Mouse (Mus musculus) hindbrain, postnatal 0 days (tissue): ENCODE data around the gene Mrpl35. TPM values are rescaled to one million over a fixed set of nuclear protein-coding genes. Genes with fewer than 3 reads are reported as not detected.

ENCODE experiments used
- ATAC-seq: fragments of 200-750 bp; cut with Nextera tagmentation; 2 replicates; pipeline ENCODE4 v1.8.0; 2017; ENCODE audit warnings: mild to moderate bottlenecking, moderate TSS enrichment, moderate library complexity
- DNase-seq: peaks from one replicate; pipeline ENCODE4 v3.0.0-alpha.2; 2015; ENCODE audit warnings: low spot score
- H3K27ac ChIP-seq: fragments of 300-500 bp; sonication (generic); 2 replicates; pipeline ENCODE4 v1.5.1; 2014; ENCODE audit warnings: mild to moderate bottlenecking
- H3K27me3 ChIP-seq: fragments of 300-500 bp; sonication (generic); 2 replicates; pipeline ENCODE4 v1.6.1; 2014; ENCODE audit warnings: low read length, mixed read lengths; ENCODE audit not compliant: insufficient read depth
- H3K36me3 ChIP-seq: fragments of 300-500 bp; sonication (generic); 2 replicates; pipeline ENCODE4 v1.6.1; 2014; ENCODE audit warnings: low read length, mixed read lengths; ENCODE audit not compliant: insufficient read depth
- H3K4me1 ChIP-seq: fragments of 300-500 bp; sonication (generic); 2 replicates; pipeline ENCODE4 v1.6.1; 2014; ENCODE audit warnings: antibody characterized with exemption, low read length, mixed read lengths; ENCODE audit not compliant: insufficient read depth
- H3K4me2 ChIP-seq: fragments of 300-500 bp; sonication (generic); 2 replicates; pipeline ENCODE4 v1.6.1; 2014; ENCODE audit warnings: low read depth, mild to moderate bottlenecking, low read length, moderate library complexity, mixed read lengths
- H3K4me3 ChIP-seq: fragments of 300-500 bp; sonication (generic); 2 replicates; pipeline ENCODE4 v1.5.1; 2014; ENCODE audit warnings: low read length
- H3K9ac ChIP-seq: fragments of 300-500 bp; sonication (generic); replicated peaks from 2 replicates; pipeline ENCODE4 v1.6.1; 2014; ENCODE audit warnings: mild to moderate bottlenecking, low read length, moderate library complexity, mixed read lengths
- H3K9me3 ChIP-seq: fragments of 300-500 bp; sonication (generic); 2 replicates; pipeline ENCODE4 v1.6.1; 2016; ENCODE audit warnings: low read length, mixed read lengths
- CTCF ChIP-seq: IDR thresholded peaks from 2 replicates; pipeline ENCODE4 v1.5.1; 2016; ENCODE audit warnings: antibody characterized with exemption, control low read depth, low read depth
- WGBS: fragments of 180-500 bp; shearing (Covaris S2); extraction: QIAGEN DNeasy Blood & Tissue Kit; methylation state at CpG from one replicate; pipeline ENCODE4 v1.1.7; 2014; 5-methylcytosine and 5-hydroxymethylcytosine counted together
- polyA plus RNA-seq: library from polyadenylated mRNA; unstranded; fragments of >200 nt; fragmentation: Nextera tagmentation; extraction: Ambion mirVana; gene quantifications from 2 replicates; pipeline ENCODE4 v1.2.1, GENCODE M21; 2015
- total RNA-seq: library from RNA; depleted of rRNA; stranded (reverse); fragments of >200 nt; gene quantifications from 2 replicates; pipeline ENCODE4 v1.2.3, GENCODE M21; 2014; rRNA removed

Gene Mrpl35
- total and polyA plus RNA-seq, 2 experiments from 2014 or later: 8.3 to 51.8 TPM

- no peaks in the 10 kb centered on the region for H3K9me3 ChIP-seq
- no peaks in the 10 kb centered on the region for H3K27me3 ChIP-seq
- WGBS: 69% methylated on average over 12 of the region's 12 CpGs
- no peak overlapping the region for H3K4me3 ChIP-seq
- DNase-seq (peak; percentile 40), ATAC-seq (peak; percentile 70)
- H3K36me3 ChIP-seq: no peaks in the 10 kb centered on the region; the same call in 1 of the 2 replicates
- no peak overlapping the region for H3K27ac ChIP-seq
- H3K9ac ChIP-seq: no peak overlapping the region
- peak; percentile 57 for TF ChIP-seq CTCF
- no peak overlapping the region for H3K4me2 ChIP-seq
- H3K4me1 ChIP-seq: no peaks in the 10 kb centered on the region
Observed at GRCm38 (mm10) chr6:71769901-71770690, 56.7 kb downstream of the Mrpl35 start.

- H3K4me2 ChIP-seq: no peak overlapping the region
- no peak for TF ChIP-seq CTCF
- 89% methylated on average over 4 of the region's 4 CpGs for WGBS
- no peaks in the 10 kb centered on the region for H3K9me3 ChIP-seq
- H3K27me3 ChIP-seq: no peaks in the 10 kb centered on the region
- no peak overlapping the region for H3K4me3 ChIP-seq
- H3K9ac ChIP-seq: no peak overlapping the region
- H3K27ac ChIP-seq: no peak overlapping the region
- H3K4me1 ChIP-seq: no peaks in the 10 kb centered on the region
- DNase-seq (no peak), ATAC-seq (no peak)
- H3K36me3 ChIP-seq: peaks cover 7% of the 10 kb centered on the region; the same call in 1 of the 2 replicates
Observed at GRCm38 (mm10) chr6:71767761-71768160, 59.0 kb downstream of the Mrpl35 start.

Other genes starting within 250 kb of the Mrpl35 start
- gene Kdm3a, start 194.0 kb downstream of the Mrpl35 start, total RNA-seq: 24.9 and 26.3 TPM in 2 replicates
- gene Kdm3a, start 194.0 kb downstream of the Mrpl35 start, polyA plus RNA-seq: 17.9 and 21.8 TPM in 2 replicates
- 319 and 369 TPM in 2 replicates for gene Reep1, start 119.4 kb downstream of the Mrpl35 start, total RNA-seq
- gene Reep1, start 119.4 kb downstream of the Mrpl35 start, polyA plus RNA-seq: 188 and 213 TPM in 2 replicates
- 112 and 125 TPM in 2 replicates for gene Immt, start 4.4 kb upstream of the Mrpl35 start, total RNA-seq
- 164 and 165 TPM in 2 replicates for gene Immt, start 4.4 kb upstream of the Mrpl35 start, polyA plus RNA-seq
- gene Ptcd3, start 81.8 kb upstream of the Mrpl35 start, total RNA-seq: 34.3 and 38.1 TPM in 2 replicates
- gene Ptcd3, start 81.8 kb upstream of the Mrpl35 start, polyA plus RNA-seq: 58.0 and 61.5 TPM in 2 replicates
- gene Polr1a, start 82.1 kb upstream of the Mrpl35 start, total RNA-seq: 22.3 and 45.4 TPM in 2 replicates
- 13.1 and 15.0 TPM in 2 replicates for gene Polr1a, start 82.1 kb upstream of the Mrpl35 start, polyA plus RNA-seq